Mouse (Mus musculus) lung, adult 2 months (tissue): Measurements from ENCODE around the gene N4bp2l1.
"Not testable (repeated sequence)": the region's sequence is repeated elsewhere in the genome, so short reads cannot be mapped to it uniquely, and the experiment has no call there.

ENCODE experiments used
- CTCF ChIP-seq: fragments of 200-500 bp; IDR thresholded peaks from 2 replicates; pipeline ENCODE4 v1.5.1; 2011; ENCODE audit warnings: mild to moderate bottlenecking, low read length, control low read depth; ENCODE audit not compliant: insufficient read depth
- POLR2A ChIP-seq: fragments of 200-500 bp; IDR thresholded peaks from 2 replicates; pipeline ENCODE4 v1.6.1; 2011; ENCODE audit warnings: low read depth, mild to moderate bottlenecking, control low read depth, low read length, borderline replicate concordance; ENCODE audit errors: extremely low read depth

GRCm38 (mm10) chr5:150643390-150643789 lies 46.4 kb upstream of the N4bp2l1 start:
- not testable (repeated sequence) for TF ChIP-seq CTCF, POLR2A
